Mouse (Mus musculus) ovary, postnatal 10 days (tissue): ENCODE results near the gene Snrpg.
"Not testable (repeated sequence)": the region's sequence is repeated elsewhere in the genome, so short reads cannot be mapped to it uniquely, and the experiment has no call there.

Experiments
- DNase-seq: peaks from one replicate; pipeline ENCODE4 v3.0.0; 2022; ENCODE audit warnings: low spot score

Gene Snrpg

DNA sequence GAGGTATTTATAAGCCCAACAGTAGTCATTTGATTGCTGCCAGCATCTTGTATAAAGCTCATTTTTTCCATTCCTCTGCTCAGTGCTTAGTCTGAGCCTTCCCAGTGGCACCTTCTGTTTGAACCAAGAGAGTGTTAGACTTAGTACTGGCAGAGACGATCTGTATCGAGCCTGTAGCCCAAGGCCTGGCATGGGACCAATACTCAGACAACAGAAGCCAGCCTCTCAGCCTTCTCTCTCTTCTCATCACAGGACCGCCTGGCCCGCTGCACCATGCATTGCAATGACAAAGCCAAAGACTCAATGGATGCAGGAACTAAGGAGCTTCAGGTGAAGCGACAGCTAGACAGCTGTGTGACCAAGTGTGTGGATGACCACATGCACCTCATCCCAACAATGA, 2.6 kb upstream of the Snrpg start:
- no peak for DNase-seq

DNA sequence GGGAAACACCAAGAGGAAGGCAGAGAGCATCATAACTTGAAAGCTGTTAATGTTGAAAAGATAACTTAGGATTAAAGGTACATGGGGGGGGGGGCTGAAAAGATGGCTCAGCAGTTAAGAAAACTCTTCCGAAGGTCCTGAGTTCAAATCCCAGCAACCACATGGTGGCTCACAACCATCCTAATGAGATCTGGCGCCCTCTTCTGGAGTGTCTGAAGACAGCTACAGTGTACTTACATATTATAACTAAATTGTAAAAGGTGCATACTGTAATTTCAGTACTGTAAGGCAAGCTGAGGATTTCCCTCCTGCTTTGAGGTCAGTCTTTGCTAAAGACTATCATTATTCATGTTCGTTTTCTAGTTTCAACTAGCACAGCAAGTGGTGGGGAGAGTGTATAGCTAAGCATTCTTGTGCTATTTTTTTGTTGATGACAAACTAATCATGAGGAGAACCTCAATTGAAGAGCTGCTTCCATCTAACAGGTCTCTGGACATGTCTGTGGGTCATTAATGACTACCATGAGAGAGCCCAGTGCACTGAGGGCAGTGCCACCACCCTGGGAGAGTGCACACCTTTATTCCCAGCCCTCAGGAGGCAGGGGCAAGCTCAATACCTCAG, 901 bp upstream of the Snrpg start:
- DNase-seq, result no peak

DNA sequence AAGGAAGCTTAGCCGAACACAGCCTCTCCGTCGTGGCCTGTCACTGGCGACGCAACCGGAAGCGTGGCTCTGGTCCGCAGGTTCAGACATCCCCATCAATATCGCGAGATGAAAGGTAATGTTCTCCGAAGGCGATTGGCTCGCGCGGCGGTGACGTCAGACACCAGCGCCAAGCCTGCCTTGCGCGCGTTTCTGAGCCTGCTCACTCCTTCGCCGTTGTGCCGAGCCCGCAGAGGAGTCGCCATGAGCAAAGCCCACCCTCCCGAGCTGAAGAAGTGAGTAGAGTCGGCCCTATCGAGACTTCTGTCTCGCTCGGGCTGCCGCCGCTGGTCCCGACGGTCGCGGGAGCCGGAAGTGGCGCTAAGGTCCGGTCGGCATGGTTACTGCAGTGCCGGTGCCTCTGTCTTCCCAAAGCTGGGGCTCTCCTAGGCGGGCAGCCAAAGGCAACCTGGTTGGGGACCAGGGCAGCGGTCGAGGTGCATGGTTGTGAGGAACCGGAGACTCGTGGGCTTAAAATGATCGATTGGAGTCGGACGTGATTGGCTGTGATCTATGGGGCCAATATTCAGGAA, 322 bp downstream of the Snrpg start:
- DNase-seq, result peak; percentile 93

DNA sequence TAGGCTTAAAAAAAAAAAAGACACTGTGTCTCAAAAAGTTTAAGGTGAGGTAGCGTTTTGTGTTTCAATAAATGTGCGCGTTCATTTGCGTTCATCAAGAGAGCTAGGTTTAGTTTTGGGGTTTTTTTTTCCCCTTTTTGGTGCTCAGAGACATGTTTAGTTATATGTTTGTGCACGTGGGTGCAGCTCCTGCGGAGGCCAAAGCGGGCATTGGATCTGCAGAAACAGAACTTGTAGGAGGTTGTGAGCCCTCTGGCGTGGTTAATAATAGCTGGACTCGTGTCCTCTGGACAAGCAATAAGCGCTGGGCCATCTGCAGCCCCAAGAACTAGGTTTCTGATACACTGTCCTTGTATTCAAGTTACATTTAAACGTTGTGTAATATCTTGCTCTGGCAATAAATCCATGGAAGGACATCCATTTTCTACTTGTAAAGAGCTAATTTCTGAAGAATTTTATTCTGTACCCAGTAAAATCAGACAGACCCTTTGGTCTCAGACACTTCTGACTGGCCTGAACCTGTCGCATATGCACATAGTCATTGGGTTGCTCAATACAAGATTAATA, 929 bp downstream of the Snrpg start:
- no peak for DNase-seq

DNA sequence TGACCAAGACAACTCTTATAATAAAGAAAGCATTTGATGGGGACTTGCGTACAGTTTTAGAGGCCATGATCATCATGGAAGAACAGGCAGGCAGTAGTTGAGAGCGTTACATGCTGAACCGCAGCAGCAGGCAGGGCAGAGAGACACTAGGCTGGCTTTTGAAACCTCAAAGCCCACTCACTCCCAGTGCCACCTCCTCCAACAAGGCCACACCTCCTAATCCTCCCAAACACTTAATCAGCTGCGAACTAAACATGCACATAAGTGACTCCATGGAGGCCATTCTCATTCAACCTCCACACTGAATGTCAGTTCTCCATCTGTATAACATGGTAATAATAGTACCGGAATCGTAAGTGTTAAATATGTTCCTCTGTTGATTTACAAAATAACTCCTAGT, 2.5 kb downstream of the Snrpg start:
- DNase-seq, result no peak

DNA sequence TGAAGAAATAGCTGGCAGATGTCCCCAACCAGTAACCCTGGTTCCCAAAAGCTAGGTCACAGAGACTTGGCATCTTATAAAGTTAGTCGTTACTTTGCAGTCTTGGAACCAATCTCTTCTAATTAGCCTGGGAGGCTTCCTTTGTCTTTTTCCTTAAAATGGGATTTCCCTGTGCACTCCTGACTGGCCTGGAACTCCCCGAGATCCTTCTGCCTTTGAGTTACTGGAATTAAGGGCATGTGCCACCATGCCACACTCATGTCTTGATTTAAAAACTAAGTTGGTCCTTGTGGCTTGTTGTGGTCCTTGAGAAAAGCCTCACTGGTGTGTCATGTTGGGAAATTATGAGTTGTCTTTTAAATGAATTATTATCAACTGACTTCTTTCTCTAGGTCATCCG, 7.2 kb downstream of the Snrpg start:
- DNase-seq, result no peak

DNA sequence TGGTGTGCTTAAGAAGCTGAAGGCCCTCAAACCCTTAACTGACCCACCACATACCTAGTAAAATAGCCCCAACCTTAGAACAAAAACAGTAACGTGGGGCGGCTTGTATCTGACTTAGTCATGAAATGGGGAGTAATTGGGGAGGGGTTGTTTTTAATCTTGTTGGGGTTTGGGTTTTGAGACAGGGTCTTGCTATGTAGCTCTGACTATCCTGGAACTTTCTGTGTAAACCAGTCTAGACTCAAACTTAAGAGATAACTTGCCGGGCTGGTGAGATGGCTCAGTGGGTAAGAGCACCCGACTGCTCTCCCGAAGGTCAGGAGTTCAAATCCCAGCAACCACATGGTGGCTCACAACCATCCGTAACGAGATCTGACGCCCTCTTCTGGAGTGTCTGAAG, 9.0 kb downstream of the Snrpg start:
- not testable (repeated sequence) for DNase-seq

DNA sequence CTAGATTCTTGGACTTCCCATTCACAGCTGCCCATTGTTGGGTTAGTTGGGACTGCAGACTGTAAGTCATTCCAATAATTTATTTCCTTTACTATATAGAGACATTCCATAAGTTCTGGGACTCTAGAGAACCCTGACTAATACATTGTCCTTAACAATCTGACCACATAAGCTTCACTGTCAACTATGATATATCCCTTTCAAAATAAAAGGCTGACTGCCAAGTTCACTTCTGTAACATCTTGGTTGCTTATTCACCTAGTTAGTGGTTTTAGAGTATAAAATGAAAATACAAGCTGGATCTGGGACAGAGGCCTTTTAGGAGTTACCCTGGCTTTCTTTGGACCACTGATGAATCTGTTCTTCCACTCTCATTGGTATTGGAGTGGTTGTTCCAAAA, 11.4 kb downstream of the Snrpg start:
- no peak for DNase-seq

DNA sequence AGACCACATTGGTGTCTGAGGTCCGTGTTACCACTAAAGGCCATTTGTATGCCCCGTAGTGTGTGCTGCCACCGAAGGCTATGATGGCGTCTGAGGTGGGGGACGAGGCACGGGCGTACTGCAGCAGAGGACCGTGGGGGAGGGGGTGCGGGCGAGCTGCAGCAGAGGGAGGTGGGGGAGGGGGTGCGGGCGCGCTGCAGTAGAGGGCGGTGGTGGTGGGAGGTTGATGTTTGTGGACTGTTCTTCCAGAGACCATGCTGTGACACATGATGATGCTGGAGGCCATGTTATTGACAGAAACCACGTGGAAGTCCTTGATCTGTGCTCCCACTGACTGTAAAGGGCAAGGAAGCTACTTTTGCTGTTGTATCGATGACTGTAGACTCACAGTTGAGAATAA, 12.3 kb downstream of the Snrpg start:
- no peak for DNase-seq

DNA sequence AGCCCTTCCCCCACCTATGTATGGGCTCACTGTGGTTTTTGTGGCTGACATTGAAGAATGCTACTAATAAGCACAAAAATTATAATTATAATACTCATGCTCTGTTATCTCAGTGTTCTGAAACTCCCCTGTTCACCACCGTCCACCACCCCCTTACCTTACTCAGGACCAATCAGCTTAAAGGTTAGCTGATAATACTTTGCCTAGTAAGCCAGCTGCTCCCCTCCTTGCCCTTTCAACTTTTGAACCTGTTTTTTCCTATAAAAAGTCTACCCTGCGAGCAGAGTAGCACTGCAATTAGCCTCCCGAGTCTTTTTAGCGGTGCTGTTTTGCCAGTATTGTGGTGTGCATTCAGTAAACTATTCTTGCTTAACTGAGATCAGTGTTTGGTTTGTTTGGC, 13.6 kb downstream of the Snrpg start:
- DNase-seq, result no peak

DNA sequence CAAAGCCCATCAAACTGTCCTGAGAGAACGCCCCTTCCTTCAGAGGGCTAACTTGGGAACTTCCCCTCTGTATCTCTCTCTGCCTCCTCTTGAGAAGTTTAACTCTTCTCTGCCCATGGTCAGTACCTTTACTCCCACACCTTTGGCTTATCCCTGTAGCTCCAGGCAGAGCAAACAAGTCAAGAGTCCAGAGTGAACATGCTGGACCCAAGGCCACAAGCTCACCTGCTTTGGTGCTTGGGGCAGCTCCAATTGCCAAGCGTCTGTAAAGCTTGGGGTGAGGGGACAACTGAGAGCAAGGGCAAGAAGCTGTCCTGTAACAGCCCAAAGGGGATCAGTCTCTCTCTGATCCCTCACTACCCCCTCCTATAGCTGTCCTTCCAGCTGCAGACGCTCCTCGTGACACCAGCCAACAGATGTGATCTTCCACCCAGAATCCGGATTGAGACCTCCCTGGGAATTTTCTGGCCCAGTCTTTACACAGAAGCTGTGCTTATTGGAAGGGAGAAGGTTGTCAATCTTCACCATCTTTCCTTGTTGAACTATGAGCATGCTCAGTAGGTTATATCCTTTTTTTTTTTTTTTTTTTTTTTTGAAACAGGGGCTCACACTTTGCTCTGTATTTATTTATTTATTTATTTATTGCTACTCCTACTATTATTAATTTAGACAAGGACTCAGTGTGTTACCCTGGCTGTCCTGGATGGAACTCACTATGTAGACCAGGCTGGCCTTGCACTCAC, 14.4 kb downstream of the Snrpg start:
- no peak for DNase-seq

DNA sequence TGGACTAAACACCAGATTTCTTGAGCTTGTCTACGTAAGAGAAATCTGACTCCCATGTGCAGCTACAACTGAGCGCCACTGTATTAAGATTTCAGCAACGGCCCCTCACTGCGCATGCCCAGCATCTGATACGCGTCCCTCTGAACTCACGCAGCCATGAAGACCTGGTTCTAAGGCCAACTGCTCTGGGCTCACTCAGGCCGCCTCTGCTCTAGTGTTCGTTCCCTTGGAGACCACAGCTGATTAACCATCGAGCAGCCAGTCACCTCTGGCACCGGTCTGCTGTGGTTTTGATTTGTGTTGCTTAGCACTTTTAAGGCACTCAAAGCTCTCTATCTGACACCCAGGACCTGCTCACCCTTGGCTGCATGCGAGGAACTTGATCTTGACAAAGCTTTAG, 16.2 kb downstream of the Snrpg start:
- DNase-seq, result no peak

DNA sequence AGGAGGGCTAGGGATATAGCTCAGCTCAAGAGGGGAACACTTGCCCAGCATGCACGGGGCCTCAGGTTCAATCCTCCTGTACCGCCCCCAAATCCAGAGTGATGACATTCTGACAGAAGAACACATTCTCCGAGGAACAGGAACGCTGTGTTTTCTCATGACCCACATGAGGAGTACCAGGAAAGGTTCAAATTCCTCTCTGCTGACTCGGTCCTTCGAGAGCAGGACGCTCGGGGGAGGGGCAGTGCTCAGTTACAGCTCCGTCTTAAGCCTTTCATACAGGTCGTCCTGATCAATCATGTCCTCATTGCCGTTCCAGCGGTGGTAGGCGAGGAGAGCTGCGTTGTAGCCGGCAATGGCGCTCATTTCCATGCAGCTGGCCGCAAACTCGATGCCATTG, 17.4 kb downstream of the Snrpg start:
- no peak for DNase-seq

DNA sequence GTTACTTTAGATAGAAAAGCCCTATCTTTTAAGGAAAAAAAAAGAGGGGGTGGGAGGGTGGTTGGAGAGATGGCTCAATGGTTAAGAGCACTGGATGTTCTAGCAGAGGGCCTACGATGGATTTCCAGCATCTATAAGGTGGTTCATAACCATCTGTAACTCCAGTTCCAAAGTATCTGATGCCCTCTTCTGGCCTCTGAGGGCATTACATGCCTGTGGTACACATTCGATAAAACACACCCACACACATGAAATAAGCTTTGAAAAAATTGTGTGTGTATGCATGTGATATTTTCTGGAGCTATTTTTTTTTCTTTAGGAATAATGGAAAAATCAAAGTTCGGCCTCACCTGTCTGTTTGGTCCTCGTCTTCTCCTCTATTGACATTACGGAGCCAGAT, 20.2 kb downstream of the Snrpg start:
- no peak for DNase-seq

DNA sequence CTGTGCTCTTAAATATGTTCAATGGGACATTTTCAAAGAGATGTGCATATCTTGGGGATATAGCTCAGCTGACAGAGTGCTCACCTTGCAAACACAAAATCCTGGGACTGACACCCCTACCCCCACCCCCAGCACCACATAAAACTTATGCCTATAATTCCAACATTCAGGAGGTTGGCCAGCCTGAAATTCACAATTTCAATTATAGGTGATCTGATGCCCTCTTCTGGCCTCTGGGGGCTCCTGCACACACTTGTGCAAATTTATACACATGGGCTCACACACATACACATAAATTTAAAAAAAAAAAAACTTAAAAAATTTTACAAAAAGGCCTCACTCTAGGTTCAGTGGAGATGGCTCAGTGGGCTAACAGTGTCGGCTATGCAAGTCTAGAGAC, 22.1 kb downstream of the Snrpg start:
- no peak for DNase-seq

DNA sequence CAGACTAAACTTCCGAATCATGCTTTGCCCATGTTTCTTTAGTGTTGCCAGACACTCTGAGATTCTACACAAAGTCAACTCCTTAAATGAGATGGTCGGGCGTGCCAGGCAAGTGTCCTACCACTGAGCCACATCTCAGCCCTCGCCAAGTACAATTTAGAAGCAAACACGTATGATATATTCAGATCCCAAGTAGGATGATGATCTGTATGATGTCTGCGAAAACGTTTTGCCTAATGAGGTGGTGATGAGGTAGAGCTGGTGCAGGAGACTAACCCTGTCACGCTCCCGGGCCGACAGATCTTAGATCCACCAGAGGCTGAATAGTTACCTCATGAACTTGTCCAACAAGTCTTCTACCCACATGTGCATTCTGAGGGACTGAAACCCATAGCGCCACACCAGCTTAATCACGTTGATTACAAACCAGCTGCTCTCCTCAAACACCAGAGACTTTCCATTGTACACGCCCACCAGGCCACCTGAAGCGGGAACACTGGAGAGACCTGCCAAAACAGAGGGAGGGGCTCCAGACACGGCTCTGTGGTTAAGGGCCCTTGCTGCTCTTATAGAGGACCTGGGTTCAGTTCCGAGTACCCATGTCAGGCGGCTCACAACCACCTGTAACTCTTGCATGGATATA, 23.1 kb downstream of the Snrpg start:
- no peak for DNase-seq

DNA sequence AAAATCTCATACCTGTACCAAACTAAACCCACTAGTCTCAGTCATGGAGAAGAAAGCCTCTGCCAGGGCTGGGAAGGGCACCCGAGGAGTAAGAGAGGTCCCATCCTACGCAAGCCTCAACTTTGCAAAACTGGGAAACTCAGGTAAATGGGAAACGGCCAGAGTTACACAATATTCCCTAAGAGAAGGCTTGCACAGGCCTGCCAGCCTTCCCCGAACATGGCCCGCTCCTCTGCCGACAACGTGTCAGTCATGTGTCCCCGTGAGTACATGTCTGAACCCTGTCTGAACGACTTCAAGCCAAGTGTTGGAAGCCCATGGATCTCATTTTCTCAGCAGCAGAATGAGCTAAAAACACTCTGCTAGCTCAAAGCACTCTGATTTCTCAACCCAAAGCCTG, 23.9 kb downstream of the Snrpg start:
- no peak for DNase-seq

DNA sequence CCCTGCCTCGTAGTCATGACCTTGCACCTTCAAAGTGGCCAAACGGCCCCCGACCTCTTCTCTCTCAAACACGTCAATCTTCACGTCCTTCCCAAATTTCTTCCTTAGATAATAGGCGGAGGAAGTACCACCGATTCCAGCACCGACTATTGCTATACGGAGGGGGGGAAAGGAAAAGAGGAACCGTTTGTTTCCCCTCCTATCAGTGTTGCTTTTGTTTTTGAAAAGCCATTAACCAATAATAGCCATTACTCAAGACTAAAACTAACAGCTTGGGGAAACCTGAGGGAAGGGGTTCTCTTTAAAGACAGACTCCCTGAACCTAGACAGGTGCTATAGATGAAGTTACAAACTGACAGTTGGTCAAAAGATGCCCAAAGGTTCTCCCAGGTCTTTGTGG, 24.9 kb downstream of the Snrpg start:
- DNase-seq, result no peak

DNA sequence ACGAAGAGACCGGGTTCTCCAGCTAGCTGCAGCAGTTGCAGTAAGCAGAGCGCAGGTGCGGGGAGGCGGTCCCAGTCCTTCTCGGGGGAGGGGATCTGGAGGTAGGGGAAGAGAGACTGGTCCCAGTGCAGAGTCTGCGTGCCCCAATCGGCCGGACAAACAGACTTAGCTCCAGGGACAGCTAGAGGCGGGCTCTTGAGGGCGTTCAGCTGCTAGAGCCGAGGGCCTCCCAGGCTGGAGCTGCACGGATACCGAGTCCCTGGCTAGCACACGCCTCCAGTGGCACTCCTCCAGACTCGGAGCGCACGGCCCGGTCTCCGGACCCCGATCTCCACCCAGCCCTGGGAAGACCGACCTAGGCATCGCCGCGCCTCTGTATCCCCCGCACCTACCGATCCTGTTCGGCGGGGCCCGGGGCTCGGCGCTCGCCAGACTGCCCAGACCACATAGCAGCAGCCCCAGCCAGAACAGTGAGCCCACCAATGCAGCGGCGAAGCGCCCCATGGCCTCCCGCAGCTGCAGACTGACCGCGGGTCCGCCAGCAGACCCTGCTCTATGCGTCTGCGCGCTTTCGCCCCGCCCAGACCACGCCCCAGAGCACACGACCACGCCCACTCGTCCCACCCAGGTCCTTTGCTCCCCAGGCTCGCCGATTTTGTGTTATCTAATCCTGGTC, 25.6 kb downstream of the Snrpg start, which contains the start of gene Pcyox1:
Gene Pcyox1 (minus strand): TSS at position 574 of the 676 bp plus-strand sequence.
- peak; percentile 84 for DNase-seq

DNA sequence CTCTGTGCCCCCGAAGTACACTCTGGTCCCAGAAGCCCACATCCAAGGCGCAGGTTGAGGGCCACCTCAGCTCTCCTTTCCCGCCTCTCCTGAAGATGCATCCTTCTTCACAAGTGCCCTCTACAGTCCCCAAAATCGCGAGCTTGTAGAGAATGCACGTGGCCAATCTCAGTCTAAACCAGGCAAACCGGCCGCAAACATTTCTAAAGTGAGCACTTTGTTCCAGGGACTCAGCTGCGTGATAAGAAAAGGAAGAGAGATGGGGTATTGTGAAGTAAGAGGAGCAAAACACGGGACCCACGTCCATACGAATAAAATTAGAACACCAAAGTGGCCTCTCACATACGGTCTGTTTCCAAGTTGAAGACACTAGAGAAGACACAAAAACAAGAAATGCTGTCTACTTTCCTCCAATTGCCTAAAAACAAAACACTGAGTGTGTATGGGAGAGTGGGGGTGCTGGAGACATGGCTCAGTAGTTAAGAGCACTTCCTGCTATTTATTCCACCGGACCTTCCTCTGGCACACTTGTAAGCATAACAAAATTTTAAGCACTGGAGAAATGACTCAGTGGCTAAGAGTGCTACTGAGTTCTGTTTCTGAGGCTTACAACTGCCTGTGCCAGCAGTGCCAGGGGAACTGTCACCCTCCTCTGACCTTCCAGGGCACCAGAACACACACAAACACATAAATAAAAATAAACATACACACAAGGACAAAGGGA, 26.3 kb downstream of the Snrpg start:
- DNase-seq, result no peak

DNA sequence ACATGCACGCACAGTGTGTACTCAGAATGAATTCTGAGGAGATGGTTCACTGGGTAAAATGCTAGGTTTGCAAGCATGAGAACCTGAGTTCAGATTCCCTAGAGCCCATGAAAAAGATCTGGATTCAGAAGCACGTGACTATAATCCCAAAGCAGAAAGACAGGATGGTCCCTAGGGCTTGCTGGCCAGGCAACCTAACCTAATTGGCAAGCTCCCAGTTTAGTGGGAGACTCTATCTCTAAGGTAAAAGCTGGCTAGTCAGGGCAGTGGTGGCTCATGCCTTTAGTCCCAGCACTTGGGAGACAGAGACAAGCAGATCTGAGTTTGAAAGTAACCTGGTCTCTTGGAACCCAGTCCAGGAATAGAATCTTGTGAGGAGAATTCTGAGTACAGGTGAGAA, 27.9 kb downstream of the Snrpg start:
- DNase-seq, result no peak

DNA sequence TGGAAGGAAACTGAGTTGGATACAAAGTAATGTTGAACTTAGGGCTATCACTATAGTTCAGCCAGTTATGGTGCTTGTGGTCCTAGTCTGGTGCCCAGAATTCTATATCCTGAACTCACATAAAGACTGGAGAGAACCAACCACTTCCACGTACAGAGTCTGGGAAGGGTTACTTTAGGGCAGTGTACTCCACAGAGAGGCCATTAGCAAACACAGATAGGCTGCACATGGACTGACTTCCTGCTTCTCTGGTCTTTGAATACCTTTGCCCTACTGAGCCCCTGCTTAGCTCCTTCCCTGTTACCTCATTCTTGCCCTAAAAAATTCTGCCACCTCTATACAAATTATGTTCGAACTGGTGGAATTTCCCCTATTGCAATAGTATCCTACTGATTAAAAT, 28.9 kb downstream of the Snrpg start:
- DNase-seq, result no peak
